Mouse (Mus musculus) testis, adult 2 months (tissue): ENCODE results near the gene Dnase1. TPM values are rescaled to one million over a fixed set of nuclear protein-coding genes. Genes with fewer than 3 reads are reported as not detected.
"Not testable (repeated sequence)": the region's sequence is repeated elsewhere in the genome, so short reads cannot be mapped to it uniquely, and the experiment has no call there.

Experiments
- H3K27ac ChIP-seq: fragments of 200-500 bp; 2 replicates; pipeline ENCODE4 v1.5.1; 2012; ENCODE audit warnings: low read depth, low read length; ENCODE audit not compliant: control insufficient read depth, insufficient read depth
- H3K27me3 ChIP-seq: fragments of 200-500 bp; 2 replicates; pipeline ENCODE4 v1.6.1; 2012; ENCODE audit warnings: mild to moderate bottlenecking, low read length, moderate library complexity; ENCODE audit not compliant: control insufficient read depth, insufficient read depth
- H3K36me3 ChIP-seq: fragments of 200-500 bp; 2 replicates; pipeline ENCODE4 v1.6.1; 2012; ENCODE audit warnings: mild to moderate bottlenecking, low read length; ENCODE audit not compliant: control insufficient read depth, insufficient read depth
- H3K4me1 ChIP-seq: fragments of 200-500 bp; 2 replicates; pipeline ENCODE4 v1.6.1; 2012; ENCODE audit warnings: low read length; ENCODE audit not compliant: control insufficient read depth, insufficient read depth
- H3K4me3 ChIP-seq: fragments of 200-500 bp; 2 replicates; pipeline ENCODE4 v1.5.1; 2012; ENCODE audit warnings: low read depth, mild to moderate bottlenecking, low read length, moderate library complexity, mixed read lengths; ENCODE audit not compliant: control insufficient read depth
- CTCF ChIP-seq: fragments of 200-500 bp; IDR thresholded peaks from 2 replicates; pipeline ENCODE4 v1.5.1; 2012; ENCODE audit warnings: low read depth, mild to moderate bottlenecking, inconsistent platforms, low read length, moderate library complexity; ENCODE audit not compliant: control insufficient read depth, insufficient read depth, insufficient replicate concordance
- POLR2A ChIP-seq: fragments of 200-500 bp; IDR thresholded peaks from 2 replicates; pipeline ENCODE4 v1.6.1; 2012; ENCODE audit warnings: low read depth, mild to moderate bottlenecking, inconsistent platforms, low read length, moderate library complexity; ENCODE audit not compliant: control insufficient read depth
- polyA plus RNA-seq: library from polyadenylated mRNA; depleted of rRNA; stranded (reverse); fragments of >200 nt; gene quantifications from 2 replicates; pipeline ENCODE4 v1.2.3, GENCODE M21; 2012; rRNA removed

Gene Dnase1
- polyA plus RNA-seq, 1 experiment, result 0.17 TPM

DNA sequence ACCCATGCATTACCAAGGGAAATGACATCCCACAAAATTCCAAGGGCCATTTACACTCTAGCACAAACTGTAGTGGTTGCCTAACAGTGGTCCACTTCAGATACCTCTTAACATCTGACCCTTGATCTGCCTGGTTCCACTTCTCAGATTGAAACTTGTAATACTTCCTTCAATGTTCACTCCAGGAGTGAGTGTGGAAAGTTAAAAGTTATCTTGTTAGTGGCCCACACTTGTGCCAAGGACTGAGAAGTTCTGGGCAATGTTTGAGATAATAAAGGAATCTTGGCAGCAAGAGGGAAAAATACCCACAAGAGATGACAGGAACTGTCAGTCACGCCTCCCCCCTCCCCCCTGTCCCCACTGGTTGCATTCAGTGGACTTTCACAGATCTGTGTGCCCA is 42.9 kb downstream of the Dnase1 start:
- Histone ChIP-seq H3K36me3 (no peaks in the 10 kb centered on the region), H3K4me3 (no peak overlapping the region), H3K27ac (no peak overlapping the region), H3K27me3 (no peaks in the 10 kb centered on the region), H3K4me1 (peaks cover 2% of the 10 kb centered on the region)
- no peak for TF ChIP-seq POLR2A
- no peak for TF ChIP-seq CTCF

DNA sequence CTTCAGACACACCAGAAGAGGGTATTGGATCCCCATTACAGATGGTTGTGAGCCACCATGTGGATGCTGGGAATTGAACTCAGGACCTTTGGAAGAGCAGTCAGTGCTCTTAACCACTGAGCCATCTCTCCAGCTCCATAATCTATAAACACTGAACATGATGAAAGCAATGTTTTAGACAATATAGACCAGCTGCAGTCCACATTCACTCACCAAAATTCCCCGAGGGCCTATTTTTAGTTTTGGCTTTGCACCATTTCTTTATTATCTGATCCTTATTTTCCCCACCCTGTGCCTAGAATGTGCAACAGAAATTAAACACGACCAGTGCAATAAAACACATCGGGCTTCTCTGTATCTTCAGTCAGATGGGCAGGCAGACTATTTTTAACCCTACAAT is 43.7 kb downstream of the Dnase1 start:
- H3K27ac ChIP-seq, H3K36me3 ChIP-seq, H3K27me3 ChIP-seq, H3K4me3 ChIP-seq, H3K4me1 ChIP-seq: not testable (repeated sequence)

DNA sequence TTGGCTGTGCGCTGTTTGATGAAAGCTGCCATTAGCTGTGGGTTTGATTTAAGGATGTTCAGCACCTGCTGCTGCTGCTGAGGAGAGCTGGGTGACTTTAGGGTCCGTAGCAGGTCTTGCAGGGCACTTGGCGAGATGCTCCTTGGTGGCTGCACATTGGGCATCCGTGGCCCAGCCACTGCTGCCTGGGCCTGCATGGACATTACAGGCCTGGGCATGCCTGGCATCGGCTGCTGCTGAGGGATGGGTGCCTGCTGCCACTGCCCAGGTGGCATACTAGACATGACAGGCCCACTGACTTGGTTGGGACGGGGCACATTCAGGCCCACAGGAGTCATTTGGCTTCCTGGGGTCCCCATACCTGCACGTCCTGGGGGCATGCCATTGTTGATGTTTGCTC is 48.3 kb downstream of the Dnase1 start:
- TF ChIP-seq CTCF, result no peak
- TF ChIP-seq POLR2A, result no peak
- no peak overlapping the region for H3K27ac ChIP-seq
- H3K36me3 ChIP-seq, result peaks cover 3% of the 10 kb centered on the region
- H3K4me3 ChIP-seq, result no peak overlapping the region
- H3K27me3 ChIP-seq, result no peaks in the 10 kb centered on the region
- no peaks in the 10 kb centered on the region for H3K4me1 ChIP-seq

DNA sequence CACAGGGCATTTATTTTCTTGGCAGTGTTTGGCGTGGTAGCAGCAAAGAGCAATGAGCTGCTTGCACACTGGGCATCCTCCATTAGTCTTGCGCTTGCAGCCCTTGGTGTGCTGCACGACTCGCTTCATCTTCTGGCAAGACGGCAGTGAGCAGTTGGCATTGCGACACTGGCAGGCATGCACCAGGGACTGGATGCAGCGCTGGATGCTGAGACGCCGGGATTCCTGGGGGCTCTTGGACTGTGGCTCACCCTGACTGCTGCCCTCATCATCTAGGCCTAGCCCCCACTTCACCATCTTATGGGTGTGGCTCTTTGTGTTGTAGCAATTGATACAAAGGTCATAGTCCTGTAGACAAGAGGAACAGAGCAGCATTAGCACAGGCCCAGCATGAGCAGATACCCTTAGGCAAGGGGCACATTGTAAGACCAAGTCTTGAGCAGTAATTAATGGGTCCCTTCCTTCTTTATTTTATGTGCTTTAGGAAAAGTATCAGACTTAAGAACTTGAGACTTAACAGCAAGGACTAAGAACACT is 49.2 kb downstream of the Dnase1 start:
- TF ChIP-seq POLR2A (no peak), CTCF (no peak)
- Histone ChIP-seq H3K27me3 (no peaks in the 10 kb centered on the region), H3K4me1 (no peaks in the 10 kb centered on the region), H3K4me3 (no peak overlapping the region), H3K27ac (no peak overlapping the region), H3K36me3 (peaks cover 3% of the 10 kb centered on the region)

DNA sequence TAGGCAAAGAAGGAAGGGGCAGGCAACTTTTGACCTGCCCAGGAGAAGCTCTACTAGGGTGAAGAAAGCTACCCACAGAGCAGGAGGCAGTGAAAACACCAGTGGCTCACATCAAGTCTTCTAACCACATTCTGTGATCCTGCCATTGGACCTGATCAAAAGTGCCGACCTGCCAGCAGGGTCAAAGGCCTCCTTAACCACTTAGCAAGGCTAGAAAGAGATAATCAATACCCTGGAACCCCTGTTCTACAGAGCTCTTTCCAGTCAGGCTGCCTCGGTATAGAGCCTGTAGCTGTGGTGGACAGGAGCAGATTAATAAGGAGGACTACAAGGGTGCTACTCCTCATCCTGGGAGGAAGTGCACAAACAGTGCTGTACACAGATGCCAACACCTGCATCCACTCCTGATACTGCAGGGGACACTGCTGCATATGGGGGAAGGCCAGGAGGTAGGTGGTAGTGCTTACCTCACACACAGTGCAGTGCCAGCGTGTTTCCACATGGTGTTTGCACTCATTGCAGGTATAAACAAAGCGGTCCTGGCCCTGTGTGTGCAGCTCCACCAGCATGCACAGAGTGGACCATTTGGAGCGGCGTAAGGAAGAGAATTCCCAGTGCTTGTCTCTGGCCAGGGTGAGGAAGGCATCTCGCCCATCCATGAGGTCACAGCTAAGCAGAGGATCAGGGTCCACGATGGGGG is 50.6 kb downstream of the Dnase1 start:
- Histone ChIP-seq H3K27ac (no peak overlapping the region), H3K27me3 (no peaks in the 10 kb centered on the region), H3K4me3 (no peak overlapping the region), H3K4me1 (no peaks in the 10 kb centered on the region), H3K36me3 (peaks cover 7% of the 10 kb centered on the region)
- TF ChIP-seq POLR2A, result no peak
- TF ChIP-seq CTCF, result no peak

Other genes starting within 250 kb of the Dnase1 start
- gene Olfr15, start 206.1 kb upstream of the Dnase1 start, polyA plus RNA-seq, result not detected in 2 replicates
- gene Zfp174, start 189.7 kb upstream of the Dnase1 start, polyA plus RNA-seq, result 1.5 TPM in 2 replicates
- 127 and 130 TPM in 2 replicates for gene Naa60, start 164.6 kb upstream of the Dnase1 start, polyA plus RNA-seq
- 11.2 and 14.3 TPM in 2 replicates for gene Zfp597, start 152.4 kb upstream of the Dnase1 start, polyA plus RNA-seq
- gene Gm20695, start 152.3 kb upstream of the Dnase1 start, polyA plus RNA-seq, result 0.12 TPM in 1 of 2 replicates, not detected in the other
- 364 and 366 TPM in 2 replicates for gene 1700037C18Rik, start 128.3 kb upstream of the Dnase1 start, polyA plus RNA-seq
- gene Cluap1, start 128.1 kb upstream of the Dnase1 start, polyA plus RNA-seq, result 26.2 and 29.4 TPM in 2 replicates
- 0.64 and 0.80 TPM in 2 replicates for gene Nlrc3, start 60.3 kb upstream of the Dnase1 start, polyA plus RNA-seq
- 175 and 188 TPM in 2 replicates for gene Slx4, start 33.2 kb upstream of the Dnase1 start, polyA plus RNA-seq
- 70.0 and 72.4 TPM in 2 replicates for gene Trap1, start 40.9 kb downstream of the Dnase1 start, polyA plus RNA-seq
- gene Crebbp, start 177.1 kb downstream of the Dnase1 start, polyA plus RNA-seq, result 14.0 and 15.0 TPM in 2 replicates